Mouse (Mus musculus) heart, embryonic 16.5 days (tissue): Measurements from ENCODE around the gene Ndufs7. TPM values are rescaled to one million over a fixed set of nuclear protein-coding genes. Genes with fewer than 3 reads are reported as not detected.

ENCODE experiments used
- ATAC-seq: fragments of 200-750 bp; cut with Nextera tagmentation; replicated peaks from 2 replicates; pipeline ENCODE4 v1.8.0; 2017; ENCODE audit warnings: moderate number of reproducible peaks; ENCODE audit not compliant: insufficient read depth, low FRiP score; ENCODE audit errors: extremely low read depth
- H3K27ac ChIP-seq: fragments of 300-500 bp; sonication (generic); 2 replicates; pipeline ENCODE4 v1.5.1; 2014; ENCODE audit warnings: mild to moderate bottlenecking, low read length, control low read depth, moderate library complexity
- H3K27me3 ChIP-seq: fragments of 300-500 bp; sonication (generic); 2 replicates; pipeline ENCODE4 v1.6.1; 2014; ENCODE audit warnings: low read length, mixed read lengths; ENCODE audit not compliant: control insufficient read depth, insufficient read depth
- H3K36me3 ChIP-seq: fragments of 300-500 bp; sonication (generic); 2 replicates; pipeline ENCODE4 v1.6.1; 2014; ENCODE audit not compliant: control insufficient read depth, insufficient read depth
- H3K4me1 ChIP-seq: fragments of 300-500 bp; sonication (generic); 2 replicates; pipeline ENCODE4 v1.6.1; 2014; ENCODE audit warnings: low read length, mixed read lengths; ENCODE audit not compliant: control insufficient read depth, insufficient read depth
- H3K4me2 ChIP-seq: fragments of 300-500 bp; sonication (generic); 2 replicates; pipeline ENCODE4 v1.6.1; 2014; ENCODE audit warnings: low read depth, mild to moderate bottlenecking, control low read depth, low read length
- H3K4me3 ChIP-seq: fragments of 300-500 bp; sonication (generic); 2 replicates; pipeline ENCODE4 v1.5.1; 2014; ENCODE audit warnings: mild to moderate bottlenecking, control low read depth, low read length
- H3K9ac ChIP-seq: fragments of 300-500 bp; sonication (generic); 2 replicates; pipeline ENCODE4 v1.6.1; 2014; ENCODE audit warnings: low read length, control low read depth
- H3K9me3 ChIP-seq: fragments of 300-500 bp; sonication (generic); replicated peaks from 2 replicates; pipeline ENCODE4 v1.6.1; 2016; ENCODE audit warnings: low read length; ENCODE audit not compliant: control insufficient read depth
- WGBS: fragments of 180-500 bp; shearing (Covaris S2); extraction: QIAGEN DNeasy Blood & Tissue Kit; methylation state at CpG from one replicate; pipeline ENCODE4 v1.1.7; 2014; 5-methylcytosine and 5-hydroxymethylcytosine counted together
- polyA plus RNA-seq: library from polyadenylated mRNA; unstranded; fragments of >200 nt; fragmentation: Nextera tagmentation; extraction: Ambion mirVana; gene quantifications from 2 replicates; pipeline ENCODE4 v1.2.1, GENCODE M21; 2015

Ndufs7 gene
- polyA plus RNA-seq, 1 experiment from 2014 or later = 596 TPM

- H3K27ac ChIP-seq = no peak overlapping the region
- H3K4me1 ChIP-seq = peaks cover 18% of the 10 kb centered on the region
- peaks cover 22% of the 10 kb centered on the region for H3K27me3 ChIP-seq
- ATAC-seq = no peak
- 66% methylated on average over 4 of the region's 4 CpGs for WGBS
- peaks cover 11% of the 10 kb centered on the region for H3K36me3 ChIP-seq
- no peak overlapping the region for H3K4me3 ChIP-seq
- H3K9me3 ChIP-seq = no peaks in the 10 kb centered on the region
- no peak overlapping the region for H3K9ac ChIP-seq
- H3K4me2 ChIP-seq = no peak overlapping the region
These were observed 45.4 kb downstream of the Ndufs7 start for GRCm38 (mm10) chr10:80294311-80294710.

GRCm38 (mm10) chr10:80294788-80295303 lies 45.9 kb downstream of the Ndufs7 start:
- H3K4me1 ChIP-seq = peaks cover 18% of the 10 kb centered on the region
- 59% methylated on average over 7 of the region's 7 CpGs for WGBS
- no peak for ATAC-seq
- H3K9me3 ChIP-seq = no peaks in the 10 kb centered on the region
- H3K4me2 ChIP-seq = no peak overlapping the region
- no peak overlapping the region for H3K4me3 ChIP-seq
- H3K36me3 ChIP-seq = peaks cover 11% of the 10 kb centered on the region
- H3K27ac ChIP-seq = no peak overlapping the region
- peaks cover 28% of the 10 kb centered on the region for H3K27me3 ChIP-seq
- peak overlapping the region; percentile 13; the same call in 1 of the 2 replicates for H3K9ac ChIP-seq

GRCm38 (mm10) chr10:80295618-80296425 lies 46.9 kb downstream of the Ndufs7 start, which contains the start of gene Apc2:
Gene Apc2 (plus strand): TSS chr10:80295977.
- Histone ChIP-seq H3K36me3 (peaks cover 11% of the 10 kb centered on the region), H3K4me3 (peak within 1 kb of the TSS; percentile 60), H3K4me1 (peaks cover 18% of the 10 kb centered on the region), H3K9me3 (no peaks in the 10 kb centered on the region), H3K27ac (no peak within 1 kb of the TSS), H3K27me3 (peaks cover 37% of the 10 kb centered on the region), H3K9ac (peak within 1 kb of the TSS; percentile 74), H3K4me2 (peak within 1 kb of the TSS; percentile 81)
- WGBS = 2% methylated on average over 26 of the region's 26 CpGs
- ATAC-seq = peak; percentile 39; the same call in 1 of the 2 replicates

GRCm38 (mm10) chr10:80296824-80297223 lies 47.9 kb downstream of the Ndufs7 start:
- Histone ChIP-seq H3K9me3 (no peaks in the 10 kb centered on the region), H3K4me1 (peaks cover 17% of the 10 kb centered on the region), H3K4me3 (no peak overlapping the region), H3K9ac (no peak overlapping the region), H3K27me3 (peaks cover 47% of the 10 kb centered on the region), H3K27ac (no peak overlapping the region), H3K4me2 (no peak overlapping the region), H3K36me3 (peaks cover 11% of the 10 kb centered on the region)
- no peak for ATAC-seq
- WGBS = 76% methylated on average over 5 of the region's 5 CpGs

GRCm38 (mm10) chr10:80297526-80298133 lies 48.7 kb downstream of the Ndufs7 start:
- peaks cover 11% of the 10 kb centered on the region for H3K36me3 ChIP-seq
- no peak overlapping the region for H3K9ac ChIP-seq
- no peak overlapping the region for H3K4me2 ChIP-seq
- peaks cover 50% of the 10 kb centered on the region for H3K27me3 ChIP-seq
- H3K4me3 ChIP-seq = no peak overlapping the region
- H3K9me3 ChIP-seq = no peaks in the 10 kb centered on the region
- ATAC-seq = no peak
- H3K27ac ChIP-seq = no peak overlapping the region
- peaks cover 19% of the 10 kb centered on the region for H3K4me1 ChIP-seq
- 55% methylated on average over 8 of the region's 8 CpGs for WGBS

GRCm38 (mm10) chr10:80298571-80299281 lies 49.8 kb downstream of the Ndufs7 start:
- WGBS = 5% methylated on average over 26 of the region's 26 CpGs
- Histone ChIP-seq H3K4me2 (no peak overlapping the region), H3K27ac (no peak overlapping the region), H3K9ac (no peak overlapping the region), H3K9me3 (no peaks in the 10 kb centered on the region), H3K4me3 (0 out of 2 replicates have a peak overlapping the region, but pooled peaks have one; percentile 22), H3K36me3 (peaks cover 8% of the 10 kb centered on the region), H3K27me3 (peaks cover 55% of the 10 kb centered on the region), H3K4me1 (peaks cover 13% of the 10 kb centered on the region; the same call in 1 of the 2 replicates)
- no peak for ATAC-seq

GRCm38 (mm10) chr10:80299301-80299700 lies 50.4 kb downstream of the Ndufs7 start:
- H3K36me3 ChIP-seq = peaks cover 3% of the 10 kb centered on the region
- H3K4me1 ChIP-seq = peaks cover 10% of the 10 kb centered on the region; the same call in 1 of the 2 replicates
- peaks cover 61% of the 10 kb centered on the region for H3K27me3 ChIP-seq
- no peak for ATAC-seq
- WGBS = 12% methylated on average over 15 of the region's 15 CpGs
- no peak overlapping the region for H3K4me2 ChIP-seq
- H3K4me3 ChIP-seq = 0 out of 2 replicates have a peak overlapping the region, but pooled peaks have one; percentile 22
- no peak overlapping the region for H3K9ac ChIP-seq
- no peak overlapping the region for H3K27ac ChIP-seq
- H3K9me3 ChIP-seq = no peaks in the 10 kb centered on the region

GRCm38 (mm10) chr10:80299824-80300223 lies 50.9 kb downstream of the Ndufs7 start:
- peaks cover 10% of the 10 kb centered on the region; the same call in 1 of the 2 replicates for H3K4me1 ChIP-seq
- H3K4me3 ChIP-seq = no peak overlapping the region
- H3K9ac ChIP-seq = no peak overlapping the region
- no peak overlapping the region for H3K27ac ChIP-seq
- H3K4me2 ChIP-seq = no peak overlapping the region
- H3K36me3 ChIP-seq = no peaks in the 10 kb centered on the region
- no peak for ATAC-seq
- 53% methylated on average over 10 of the region's 10 CpGs for WGBS
- no peaks in the 10 kb centered on the region for H3K9me3 ChIP-seq
- peaks cover 66% of the 10 kb centered on the region for H3K27me3 ChIP-seq
